Mouse (Mus musculus): Measurements from ENCODE around the gene Fibcd1.
A peak's percentile ranks its signal among the peaks of the same experiment; 100 is the strongest.

Fibcd1 gene

GRCm38 (mm10) chr2:31857180-31857579 lies 11.4 kb upstream of the Fibcd1 start:
- no peak for DNase-seq (ENCODE audit: low spot score)

DNA sequence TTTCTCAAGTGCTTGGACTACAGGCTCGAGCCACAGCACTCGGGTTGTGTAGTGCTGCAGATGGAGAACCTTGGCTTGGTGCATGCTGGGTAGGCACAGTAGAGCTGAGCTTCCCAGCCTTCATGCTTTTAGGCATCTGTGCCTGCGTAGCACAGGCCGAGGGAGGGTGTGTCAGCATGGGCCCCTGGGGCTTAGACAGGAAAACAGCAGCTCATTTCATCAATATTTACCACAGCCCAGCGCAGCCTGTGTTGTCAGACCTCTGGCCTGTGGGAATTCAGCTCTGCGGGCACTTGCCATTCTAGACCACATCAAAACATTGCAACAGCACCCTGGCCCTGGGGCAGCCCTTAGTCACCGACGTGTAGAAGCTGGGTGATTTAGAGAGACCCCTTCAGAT lies 10.2 kb upstream of the Fibcd1 start:
- DNase-seq (ENCODE audit: low spot score) = no peak

GRCm38 (mm10) chr2:31850141-31850540 lies 4.3 kb upstream of the Fibcd1 start:
- no peak for DNase-seq (ENCODE audit: low spot score)

DNA sequence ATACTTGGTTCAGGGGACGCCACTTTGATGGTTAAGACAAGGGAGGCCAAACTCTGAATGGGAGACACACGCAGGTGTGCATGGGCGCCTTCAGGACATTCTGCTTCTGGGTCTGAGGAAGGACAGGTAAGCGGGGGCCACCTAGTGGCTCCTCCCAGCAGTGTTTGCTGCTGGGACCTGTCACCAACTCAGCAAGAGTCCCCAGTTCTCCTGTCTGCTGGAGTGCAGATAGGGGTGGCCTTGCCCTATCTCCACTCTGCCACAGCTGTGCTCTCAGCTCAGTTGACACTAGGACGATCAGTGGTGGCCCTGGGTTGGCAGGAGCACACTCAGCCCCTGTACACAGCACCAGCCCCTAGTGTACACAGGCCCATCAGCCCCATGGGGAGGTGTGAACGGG lies 2.1 kb upstream of the Fibcd1 start:
- no peak for DNase-seq (ENCODE audit: low spot score)

- DNase-seq (ENCODE audit: low spot score) = no peak
Measured at GRCm38 (mm10) chr2:31846692-31847660, 1.2 kb upstream of the Fibcd1 start.

DNA sequence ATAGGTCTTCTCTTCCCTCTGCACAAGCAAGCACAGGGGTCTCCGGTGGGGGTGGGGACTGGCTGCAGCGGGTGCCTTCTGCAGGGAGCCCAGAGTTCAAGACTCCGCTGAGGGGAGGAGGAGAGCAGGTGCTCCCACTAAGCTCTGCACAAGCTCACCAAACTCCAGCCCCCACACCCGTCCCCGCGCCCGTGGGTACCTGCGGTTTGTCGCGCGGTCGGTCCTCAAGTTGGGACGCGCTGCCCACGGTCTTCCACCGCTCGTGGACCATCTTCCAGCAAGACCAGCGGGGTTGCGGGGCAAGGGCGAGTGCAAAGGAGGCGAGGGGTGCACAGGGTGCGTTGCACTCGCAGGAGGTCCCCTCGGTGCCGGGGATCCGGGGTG lies 301 bp downstream of the Fibcd1 start:
- DNase-seq (ENCODE audit: low spot score) = no peak

DNA sequence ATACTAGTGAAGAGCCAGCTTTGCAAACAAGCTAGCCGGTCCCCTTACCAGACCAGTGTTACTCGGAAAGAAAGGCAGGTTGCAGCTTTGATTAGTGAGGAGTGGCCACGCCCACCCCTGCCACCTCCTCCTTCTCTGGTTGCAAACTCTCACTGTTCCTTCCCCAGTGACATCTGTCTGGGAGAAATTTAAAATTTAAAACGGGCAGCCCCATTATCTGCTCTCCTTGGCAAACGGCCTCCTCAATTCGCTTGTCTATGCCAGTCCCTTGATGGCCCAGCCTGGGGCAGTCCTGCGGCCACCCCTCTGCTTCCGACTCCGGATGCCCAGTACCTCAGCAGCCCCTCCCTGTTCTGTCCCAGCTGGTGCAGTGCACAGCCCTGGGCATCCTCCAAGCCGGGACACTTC lies 1.1 kb downstream of the Fibcd1 start:
- DNase-seq (ENCODE audit: low spot score) = no peak

GRCm38 (mm10) chr2:31838868-31839267 lies 6.9 kb downstream of the Fibcd1 start:
- no peak for DNase-seq (ENCODE audit: low spot score)

- no peak for DNase-seq (ENCODE audit: low spot score)
Measured at GRCm38 (mm10) chr2:31836985-31837384, 8.8 kb downstream of the Fibcd1 start.

GRCm38 (mm10) chr2:31836091-31836490 lies 9.7 kb downstream of the Fibcd1 start:
- DNase-seq (ENCODE audit: low spot score) = no peak

DNA sequence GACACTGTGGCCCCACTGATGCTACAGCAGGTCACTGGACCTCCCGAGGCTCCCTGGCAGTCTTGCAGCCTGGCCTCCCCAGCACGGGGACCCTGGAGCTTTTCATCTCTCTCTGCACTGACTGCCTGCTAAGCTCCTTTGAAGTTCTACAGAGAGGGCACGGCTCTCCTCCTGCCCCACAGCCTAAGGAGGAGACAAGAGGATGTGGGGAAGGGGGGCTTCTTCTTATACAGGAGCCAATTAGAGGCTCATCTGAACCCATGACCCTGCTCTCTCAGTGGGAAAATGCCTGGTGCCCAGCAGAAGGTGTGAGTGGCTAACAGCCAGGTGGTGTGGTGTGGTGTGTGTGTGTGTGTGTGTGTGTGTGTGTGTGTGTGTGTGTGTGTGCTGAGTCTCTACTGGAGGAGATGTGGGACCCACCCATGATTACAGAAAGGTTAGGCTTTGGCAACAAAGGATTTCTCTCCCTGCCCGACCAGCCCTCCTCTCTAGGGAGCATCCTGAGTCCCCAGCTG lies 17.4 kb downstream of the Fibcd1 start:
- DNase-seq (ENCODE audit: low spot score) = no peak

- DNase-seq (ENCODE audit: low spot score) = no peak
Measured at GRCm38 (mm10) chr2:31827877-31828276, 17.9 kb downstream of the Fibcd1 start.

GRCm38 (mm10) chr2:31826094-31827085 lies 19.4 kb downstream of the Fibcd1 start:
- no peak for DNase-seq (ENCODE audit: low spot score)

- no peak for DNase-seq (ENCODE audit: low spot score)
Measured at GRCm38 (mm10) chr2:31825469-31825911, 20.3 kb downstream of the Fibcd1 start.

DNA sequence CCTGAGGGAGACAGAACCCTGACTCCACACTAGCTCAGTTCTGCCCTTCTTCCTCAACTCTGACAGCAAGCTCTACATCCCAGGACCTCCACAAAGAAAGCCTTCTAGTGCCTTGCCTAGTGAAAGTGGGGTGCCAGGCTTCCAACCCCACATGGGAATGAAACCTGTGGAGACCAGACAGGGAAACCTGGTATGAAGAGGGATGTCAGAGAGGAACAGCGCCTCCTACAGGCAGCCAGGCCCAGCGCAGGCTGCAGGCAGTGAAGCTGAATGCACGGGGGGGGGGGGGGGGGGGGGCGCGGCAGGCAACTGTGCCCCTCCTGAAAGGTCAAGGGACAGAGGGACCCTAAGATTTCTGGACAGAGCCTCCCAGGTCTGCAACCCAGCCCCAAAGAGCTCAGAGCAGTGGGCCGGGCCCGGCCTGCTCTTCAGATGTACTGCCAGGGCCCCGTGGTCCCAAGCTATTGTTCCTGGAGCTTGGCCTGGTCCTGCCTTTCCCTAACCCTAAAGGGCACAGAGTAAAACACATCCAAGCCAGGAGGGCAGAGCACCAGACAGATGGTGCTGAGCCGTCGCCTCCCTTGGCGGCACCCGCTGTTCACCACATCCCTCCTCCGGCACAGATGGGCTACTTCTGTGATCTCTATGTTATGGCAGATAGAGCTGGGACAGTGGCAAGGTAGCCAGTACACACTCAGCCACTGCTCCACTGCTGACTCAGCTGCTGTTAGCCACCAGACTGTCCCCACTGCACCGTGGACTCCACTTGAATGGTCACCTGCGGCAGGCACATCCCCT lies 21.7 kb downstream of the Fibcd1 start:
- no peak for DNase-seq (ENCODE audit: low spot score)

DNA sequence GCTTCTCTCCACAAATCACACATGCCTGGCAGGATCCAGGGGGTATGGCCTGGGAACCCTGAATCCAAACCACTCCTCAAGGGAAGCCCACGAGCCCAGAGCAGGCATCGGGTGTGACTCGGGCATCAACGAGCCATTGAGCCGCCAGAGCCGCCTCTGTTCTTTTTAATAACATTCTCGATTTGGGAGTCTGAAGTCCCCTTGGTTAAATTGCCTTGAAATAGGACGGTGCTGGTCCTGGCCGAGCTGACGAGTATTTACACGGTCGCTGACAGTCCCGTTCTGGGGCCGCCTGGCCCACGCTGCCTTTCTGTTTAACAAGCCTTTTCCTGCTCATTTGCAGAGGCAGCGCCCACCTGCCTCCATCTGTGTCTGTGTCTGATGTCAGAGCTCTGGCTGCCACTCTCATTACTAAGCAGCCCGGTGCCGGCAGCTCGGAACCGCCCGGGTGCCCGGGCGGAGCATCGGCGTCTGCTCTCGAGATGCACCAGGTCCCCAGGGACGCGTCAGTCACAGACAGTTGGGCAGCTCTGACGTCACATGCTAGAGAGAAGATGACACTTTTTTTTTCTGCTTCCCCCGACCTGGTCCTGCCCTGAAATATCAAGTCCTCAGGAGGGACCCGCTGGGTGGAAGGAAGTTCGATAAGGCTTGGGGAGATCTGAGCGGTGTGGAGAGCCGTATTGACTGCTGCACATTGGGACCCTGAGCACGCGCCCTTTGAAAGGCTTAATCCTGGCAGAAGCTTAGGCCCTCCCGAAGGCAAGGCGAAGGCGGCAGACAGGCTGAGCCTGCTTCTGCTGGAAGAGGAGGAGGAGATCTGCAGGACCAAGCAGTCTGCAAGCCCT lies 23.1 kb downstream of the Fibcd1 start:
- DNase-seq (ENCODE audit: low spot score) = peak; percentile 43

- DNase-seq (ENCODE audit: low spot score) = peak; percentile 57
Measured at GRCm38 (mm10) chr2:31815367-31815766, 30.4 kb downstream of the Fibcd1 start.

GRCm38 (mm10) chr2:31814699-31815098 lies 31.1 kb downstream of the Fibcd1 start:
- DNase-seq (ENCODE audit: low spot score) = no peak

DNA sequence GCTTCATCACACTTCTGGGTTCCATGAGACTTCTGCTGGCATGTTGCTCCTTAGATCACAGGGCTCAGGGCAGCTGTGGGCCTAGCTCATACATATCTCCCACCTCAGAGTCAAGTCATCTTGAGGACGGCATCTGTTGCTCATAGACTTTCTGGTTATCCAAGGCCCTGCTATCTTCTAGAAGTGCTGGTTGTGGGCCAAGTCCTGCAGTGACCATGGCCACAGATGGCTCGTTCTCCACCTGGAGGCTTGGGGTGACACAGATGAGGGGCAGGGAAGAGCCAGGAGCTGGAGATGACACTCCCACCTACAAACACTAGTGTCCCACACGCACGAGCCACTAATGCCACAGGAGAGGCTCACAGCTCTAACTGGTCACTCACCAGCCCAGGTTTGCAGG lies 32.2 kb downstream of the Fibcd1 start:
- no peak for DNase-seq (ENCODE audit: low spot score)

Data from left cerebral cortex, adult 11 months (tissue).